Mouse (Mus musculus) v-Abl transformed pro-B cells (cell line): ENCODE data around the gene Smyd4.

Experiments
- in situ Hi-C, 2 experiments: fragments of 400-800 bp; cut with MboI; formaldehyde crosslinking; loops; one replicate each; pipeline ENCODE4 v1.15.1; 2025; ENCODE audit not compliant: unreplicated experiment in 2 of 2

Smyd4 gene

GRCm38 (mm10) chr11:75443711-75444110 is 95.5 kb downstream of the Smyd4 start:
- in situ Hi-C loops = no loop called here

- in situ Hi-C loops = no loop called here
These were observed 100.3 kb downstream of the Smyd4 start for GRCm38 (mm10) chr11:75448575-75448974.

GRCm38 (mm10) chr11:75449695-75450094 is 101.5 kb downstream of the Smyd4 start:
- in situ Hi-C loops = loop anchor here (5.0 kb wide), 3 partner anchors 32 to 43 kb away; partner anchors contain the start of gene Prpf8 (in 1 of the 2)

- in situ Hi-C loops = loop anchor here (5.0 kb wide), 3 partner anchors 33 to 42 kb away; partner anchors contain the start of gene Prpf8 (in 1 of the 2)
These were observed 102.2 kb downstream of the Smyd4 start for GRCm38 (mm10) chr11:75450304-75450908.

GRCm38 (mm10) chr11:75450936-75451335 is 102.7 kb downstream of the Smyd4 start:
- in situ Hi-C loops = loop anchor here (5.0 kb wide), 3 partner anchors 34 to 41 kb away; partner anchors contain the start of gene Prpf8 (in 1 of the 2)

- in situ Hi-C loops = loop anchor here (5.0 kb wide), 3 partner anchors 35 to 40 kb away; partner anchors contain the start of gene Prpf8 (in 1 of the 2)
These were observed 103.8 kb downstream of the Smyd4 start for GRCm38 (mm10) chr11:75452081-75452480.

- in situ Hi-C loops = loop anchor here (5.0 kb wide), 3 partner anchors 34 to 39 kb away; partner anchors contain the start of gene Prpf8 (in 1 of the 2)
These were observed 104.8 kb downstream of the Smyd4 start for GRCm38 (mm10) chr11:75452812-75453557.

GRCm38 (mm10) chr11:75453991-75454930 is 106.0 kb downstream of the Smyd4 start, which contains the start of gene Wdr81:
Gene Wdr81, minus strand, starts transcription at chr11:75454717.
- in situ Hi-C loops = loop anchor here (5.0 kb wide), 3 partner anchors 33 to 38 kb away; partner anchors contain the start of gene Prpf8 (in 1 of the 2)
